Mouse (Mus musculus) liver, adult 10 weeks (tissue): ENCODE data around the gene Ppip5k1. TPM values are rescaled to one million over a fixed set of nuclear protein-coding genes. Genes with fewer than 3 reads are reported as not detected.

Experiments
- polyA plus RNA-seq: library from polyadenylated mRNA; stranded (reverse); fragments of 350-450 nt; fragmentation: Illumina TruSeq; extraction: RNeasy Lipid Tissue Mini Kit (QIAGEN cat#74804); gene quantifications from one replicate; pipeline ENCODE4 v1.2.3, GENCODE M21; 2014; ENCODE audit warnings: low read depth, low replicate concordance

Ppip5k1 gene
- 1.6 TPM for polyA plus RNA-seq

DNA sequence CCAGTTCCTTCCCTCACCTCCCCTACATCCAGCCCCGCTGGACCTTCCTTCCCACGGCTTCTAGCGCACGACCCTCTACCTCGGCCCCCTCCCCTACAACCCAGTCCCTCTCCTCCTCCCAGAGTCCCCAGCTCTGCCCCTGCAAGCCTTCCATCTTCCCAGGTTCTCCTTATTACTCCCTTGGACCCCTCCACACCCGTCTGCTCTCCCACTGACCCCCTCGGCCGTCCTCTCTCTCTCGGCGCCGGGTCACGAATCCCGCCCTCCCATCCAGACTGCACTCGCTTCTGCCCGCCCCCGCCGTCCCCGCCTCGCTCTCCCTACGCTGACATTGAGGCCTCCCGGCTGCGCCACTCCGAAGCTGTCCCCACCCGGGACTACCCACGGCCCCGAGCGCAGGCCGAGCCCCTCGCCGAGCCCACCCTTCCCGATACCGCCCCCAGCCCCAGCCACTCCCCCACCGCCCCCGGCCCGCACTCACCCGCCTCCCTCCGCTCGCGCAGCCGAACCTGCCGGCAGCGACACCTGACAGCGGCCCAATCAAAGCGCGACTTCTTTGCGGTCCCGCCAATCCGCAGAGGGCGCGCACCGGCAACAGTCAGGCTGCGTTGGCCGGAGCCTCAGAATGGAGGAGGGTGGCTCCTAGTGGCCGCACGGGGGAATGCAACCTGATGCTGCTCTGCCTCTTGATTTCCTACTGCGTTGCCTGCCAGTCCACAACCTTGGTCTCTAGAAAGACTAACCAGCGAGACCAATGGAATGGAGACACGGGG, at the start of gene Ppip5k1:
Gene Ppip5k1 (minus strand): TSS at position 577 of the 773 bp plus-strand sequence.

DNA sequence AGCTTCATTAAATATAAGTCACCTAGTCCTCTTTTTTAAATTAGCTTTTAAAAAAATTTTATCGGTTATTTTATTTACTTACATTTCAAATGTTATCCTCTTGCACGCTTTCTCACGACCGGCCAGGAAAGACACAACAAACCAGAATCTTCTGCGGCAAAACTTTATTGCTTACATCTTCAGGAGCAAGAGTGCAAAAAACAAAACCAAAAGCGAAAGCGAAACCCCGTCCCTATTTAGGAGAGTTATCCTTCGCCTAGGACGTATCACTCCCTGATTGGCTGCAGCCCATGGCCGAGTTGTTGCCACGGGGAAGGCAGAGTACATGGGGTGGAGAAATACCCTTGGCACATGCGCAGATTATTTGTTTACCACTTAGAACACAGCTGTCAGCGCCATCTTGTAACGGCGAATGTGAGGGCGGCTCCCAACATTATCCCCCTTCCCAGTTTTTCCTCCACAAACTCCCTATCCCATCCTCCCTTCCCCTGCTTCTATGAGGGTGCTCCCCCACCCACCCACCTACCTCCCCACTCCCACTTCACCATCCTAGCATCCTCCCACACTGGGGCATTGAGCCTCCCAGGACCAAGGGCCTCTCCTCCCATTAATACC, 31.9 kb upstream of the Ppip5k1 start, which contains the start of gene Strc:
Gene Strc (minus strand): TSS at position 208 of the 615 bp plus-strand sequence.

DNA sequence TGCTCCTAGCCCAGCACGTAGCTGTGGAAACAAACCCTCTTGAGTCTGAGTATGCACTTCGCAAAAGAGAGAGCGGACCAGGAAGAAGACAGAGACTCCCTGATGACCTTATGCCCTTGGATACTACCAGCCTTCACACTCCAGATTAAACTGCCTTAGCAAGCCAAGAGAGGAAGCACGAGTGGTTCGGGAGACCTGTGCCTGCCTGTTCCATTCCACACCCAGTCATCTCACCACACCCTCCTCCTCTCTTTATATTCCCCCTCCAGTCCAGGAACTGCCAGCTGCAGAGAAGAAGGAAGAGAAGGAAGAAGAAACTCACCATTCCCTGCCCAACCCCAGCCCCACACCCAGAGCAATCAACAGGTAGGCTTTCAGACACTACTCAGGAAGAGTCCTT, 2.3 kb upstream of the Ppip5k1 start, which contains the start of gene Ckmt1:
Gene Ckmt1 (plus strand): TSS at position 221 of the 400 bp plus-strand sequence.

DNA sequence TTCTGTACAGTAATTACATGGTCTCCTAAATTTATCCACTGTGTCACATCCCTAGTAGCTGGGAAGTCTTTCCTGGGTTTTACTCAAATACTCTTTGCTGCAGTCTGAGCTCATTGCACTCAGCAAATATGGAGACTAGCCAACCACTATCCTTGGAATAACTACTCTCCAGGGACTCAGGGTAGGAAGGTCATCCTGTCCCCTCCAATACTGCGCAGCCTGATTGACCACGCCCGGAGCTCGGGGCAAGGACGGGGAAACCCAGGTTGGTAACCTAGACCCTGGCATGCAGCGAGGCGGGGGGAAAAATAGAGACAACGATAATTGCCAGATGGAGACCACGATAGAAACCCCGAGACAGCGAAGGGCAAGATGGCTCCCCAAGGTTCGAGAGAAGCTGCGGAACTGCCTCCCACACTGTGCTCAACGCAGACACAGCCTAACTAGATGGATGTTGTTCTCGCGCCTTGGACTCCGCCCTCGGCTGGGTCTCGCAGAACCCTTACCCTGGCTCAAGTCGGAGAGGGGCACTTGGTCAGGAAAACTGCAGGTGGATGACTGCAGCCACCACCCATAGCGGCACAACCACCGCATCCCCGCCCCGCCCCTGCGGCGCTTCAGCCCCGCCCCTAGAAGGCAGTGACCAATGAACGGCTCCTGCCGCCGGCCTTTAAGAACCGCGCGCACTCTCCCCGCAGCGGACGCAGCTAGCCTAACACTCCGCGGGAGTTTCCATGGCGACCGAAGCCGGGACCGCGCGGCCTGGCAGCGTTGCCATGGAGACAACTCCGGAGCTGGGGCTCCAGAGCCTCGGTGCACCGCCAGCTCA, 66.1 kb downstream of the Ppip5k1 start, which contains the start of gene Map1a:
Gene Map1a (plus strand): TSS at position 700 of the 829 bp plus-strand sequence.

DNA sequence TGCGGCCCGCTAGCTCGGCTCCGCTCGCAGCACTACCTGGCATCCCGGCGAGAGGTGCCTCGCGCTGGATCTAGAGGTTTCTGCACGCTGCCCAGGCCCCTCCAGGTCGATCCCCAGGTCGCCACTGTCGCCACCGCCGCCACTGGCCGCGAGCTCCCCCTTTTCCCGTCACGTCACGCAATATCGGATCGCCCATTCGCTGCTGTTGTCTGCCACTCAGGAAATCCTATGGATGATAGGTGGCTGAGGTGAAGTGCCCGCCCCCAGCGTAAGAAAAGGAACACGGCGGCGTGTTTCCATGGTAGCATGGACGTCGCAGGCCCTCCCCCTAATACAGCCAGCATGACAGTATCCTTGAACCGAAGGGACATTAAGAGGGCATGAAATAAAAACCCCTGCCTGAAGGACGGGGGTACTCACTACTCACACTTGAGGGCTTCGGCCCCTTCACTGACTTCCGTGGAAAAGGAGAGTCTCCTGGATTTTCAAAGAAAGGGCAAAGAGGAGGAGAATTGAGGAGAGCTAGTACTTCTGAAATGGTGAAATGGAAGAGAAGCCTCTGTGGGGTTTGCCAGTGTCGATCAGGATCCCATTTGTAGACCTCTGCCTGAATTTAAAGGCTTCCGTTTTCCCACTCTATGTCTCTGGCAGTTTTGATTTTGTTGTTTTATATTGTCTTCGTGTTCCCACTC, 83.8 kb downstream of the Ppip5k1 start, which contains the start of gene Trp53bp1:
Gene Trp53bp1 (minus strand): TSS at position 172 of the 692 bp plus-strand sequence.

Other genes with a start within 250 kb of the Ppip5k1 start
- not detected for gene Tgm7, start 245.6 kb downstream of the Ppip5k1 start, polyA plus RNA-seq
- 22.0 TPM for gene Adal, start 215.0 kb downstream of the Ppip5k1 start, polyA plus RNA-seq
- gene Lcmt2, start 214.7 kb downstream of the Ppip5k1 start, polyA plus RNA-seq, result 2.9 TPM
- gene Tubgcp4, start 184.7 kb downstream of the Ppip5k1 start, polyA plus RNA-seq, result 28.5 TPM
- 9.5 TPM for gene Zscan29, start 184.3 kb downstream of the Ppip5k1 start, polyA plus RNA-seq
- 2.2 TPM for gene Trp53bp1, start 84.0 kb downstream of the Ppip5k1 start, polyA plus RNA-seq
- not detected for gene Map1a, start 65.8 kb downstream of the Ppip5k1 start, polyA plus RNA-seq
- gene Ckmt1, start 2.3 kb upstream of the Ppip5k1 start, polyA plus RNA-seq, result not detected
- not detected for gene Strc, start 31.8 kb upstream of the Ppip5k1 start, polyA plus RNA-seq
- gene Pdia3, start 58.4 kb upstream of the Ppip5k1 start, polyA plus RNA-seq, result 820 TPM
- 3.5 TPM for gene Catsper2, start 58.4 kb upstream of the Ppip5k1 start, polyA plus RNA-seq
- gene Ell3, start 88.9 kb upstream of the Ppip5k1 start, polyA plus RNA-seq, result 1.8 TPM
- gene Serf2, start 93.8 kb upstream of the Ppip5k1 start, polyA plus RNA-seq, result 47.8 TPM
- gene Hypk, start 97.9 kb upstream of the Ppip5k1 start, polyA plus RNA-seq, result 18.7 TPM
- gene Serinc4, start 101.4 kb upstream of the Ppip5k1 start, polyA plus RNA-seq, result not detected
- 15.0 TPM for gene Mfap1b, start 118.7 kb upstream of the Ppip5k1 start, polyA plus RNA-seq
- gene Mfap1a, start 151.3 kb upstream of the Ppip5k1 start, polyA plus RNA-seq, result 16.5 TPM
- 2.6 TPM for gene Wdr76, start 151.3 kb upstream of the Ppip5k1 start, polyA plus RNA-seq